Mouse (Mus musculus) limb, embryonic 11.5 days (tissue): ENCODE data around the gene Engase. TPM values are rescaled to one million over a fixed set of nuclear protein-coding genes. Genes with fewer than 3 reads are reported as not detected.

Source experiments
- ATAC-seq: fragments of 200-750 bp; cut with Nextera tagmentation; 2 replicates; pipeline ENCODE4 v1.8.0; 2017; ENCODE audit warnings: low read depth; ENCODE audit not compliant: insufficient number of reproducible peaks, low FRiP score, low TSS enrichment
- DNase-seq: peaks from one replicate; pipeline ENCODE4 v3.0.0-alpha.2; 2015; ENCODE audit warnings: low spot score
- H3K27ac ChIP-seq: fragments of 300-500 bp; sonication (generic); replicated peaks from 2 replicates; pipeline ENCODE4 v1.5.1; 2014; ENCODE audit warnings: low read depth, mild to moderate bottlenecking, low read length
- H3K27me3 ChIP-seq: fragments of 300-500 bp; sonication (generic); 2 replicates; pipeline ENCODE4 v1.6.1; 2014; ENCODE audit warnings: mild to moderate bottlenecking, low read length, mixed read lengths; ENCODE audit not compliant: control insufficient read depth, insufficient read depth
- H3K36me3 ChIP-seq: fragments of 300-500 bp; sonication (generic); 2 replicates; pipeline ENCODE4 v1.6.1; 2014; ENCODE audit warnings: mild to moderate bottlenecking, low read length, moderate library complexity, mixed read lengths; ENCODE audit not compliant: control insufficient read depth, insufficient read depth
- H3K4me1 ChIP-seq: fragments of 300-500 bp; sonication (generic); 2 replicates; pipeline ENCODE4 v1.6.1; 2014; ENCODE audit warnings: low read length, mixed read lengths; ENCODE audit not compliant: control insufficient read depth, insufficient read depth
- H3K4me2 ChIP-seq: fragments of 300-500 bp; sonication (generic); 2 replicates; pipeline ENCODE4 v1.6.1; 2014; ENCODE audit warnings: low read depth, mild to moderate bottlenecking, moderate library complexity; ENCODE audit not compliant: severe bottlenecking
- H3K4me3 ChIP-seq: fragments of 300-500 bp; sonication (generic); 2 replicates; pipeline ENCODE4 v1.5.1; 2014; ENCODE audit warnings: low read depth, low read length
- H3K9ac ChIP-seq: fragments of 300-500 bp; sonication (generic); 2 replicates; pipeline ENCODE4 v1.6.1; 2014; ENCODE audit warnings: mild to moderate bottlenecking, low read length
- H3K9me3 ChIP-seq: fragments of 300-500 bp; sonication (generic); 2 replicates; pipeline ENCODE4 v1.6.1; 2016; ENCODE audit warnings: low read length; ENCODE audit not compliant: control insufficient read depth
- WGBS: fragments of 180-500 bp; shearing (Covaris S2); extraction: QIAGEN DNeasy Blood & Tissue Kit; methylation state at CpG from one replicate; pipeline ENCODE4 v1.1.7; 2014; 5-methylcytosine and 5-hydroxymethylcytosine counted together
- polyA plus RNA-seq: library from polyadenylated mRNA; unstranded; fragments of >200 nt; fragmentation: Nextera tagmentation; extraction: Ambion mirVana; gene quantifications from 2 replicates; pipeline ENCODE4 v1.2.1, GENCODE M21; 2014

Gene Engase
- polyA plus RNA-seq, 1 experiment from 2014 or later, result 4.8 TPM

DNA sequence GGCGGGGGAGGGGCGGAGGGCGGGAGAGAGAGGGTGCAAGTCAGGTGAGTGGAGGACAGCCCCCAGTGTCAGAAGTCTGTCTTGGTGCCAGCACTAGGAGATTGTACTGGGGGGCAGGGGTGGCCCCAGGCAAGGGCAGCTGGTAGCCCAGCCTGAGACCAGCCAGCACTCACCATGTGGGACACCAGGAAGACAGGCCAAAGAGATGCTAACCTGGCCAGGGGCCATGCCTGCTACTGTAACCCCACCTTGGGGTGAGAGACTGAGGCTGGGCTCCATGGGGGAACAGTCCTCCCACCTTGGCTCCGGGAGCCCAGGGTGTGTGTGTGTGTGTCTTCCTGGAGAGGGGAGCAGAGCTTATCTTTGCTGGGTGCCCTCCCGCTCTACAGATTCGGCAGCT is 26.4 kb downstream of the Engase start:
- peaks cover 24% of the 10 kb centered on the region for H3K27me3 ChIP-seq
- ATAC-seq, result no peak
- H3K36me3 ChIP-seq, result no peaks in the 10 kb centered on the region
- no peak overlapping the region for H3K27ac ChIP-seq
- peak overlapping the region; percentile 2; the same call in 1 of the 2 replicates for H3K9ac ChIP-seq
- WGBS, result 50% methylated on average over 6 of the region's 6 CpGs
- H3K9me3 ChIP-seq, result no peaks in the 10 kb centered on the region
- no peak for DNase-seq
- 0 out of 2 replicates have a peak, but pooled peaks cover 2% of the 10 kb centered on the region for H3K4me1 ChIP-seq
- H3K4me2 ChIP-seq, result no peak overlapping the region
- no peak overlapping the region for H3K4me3 ChIP-seq

DNA sequence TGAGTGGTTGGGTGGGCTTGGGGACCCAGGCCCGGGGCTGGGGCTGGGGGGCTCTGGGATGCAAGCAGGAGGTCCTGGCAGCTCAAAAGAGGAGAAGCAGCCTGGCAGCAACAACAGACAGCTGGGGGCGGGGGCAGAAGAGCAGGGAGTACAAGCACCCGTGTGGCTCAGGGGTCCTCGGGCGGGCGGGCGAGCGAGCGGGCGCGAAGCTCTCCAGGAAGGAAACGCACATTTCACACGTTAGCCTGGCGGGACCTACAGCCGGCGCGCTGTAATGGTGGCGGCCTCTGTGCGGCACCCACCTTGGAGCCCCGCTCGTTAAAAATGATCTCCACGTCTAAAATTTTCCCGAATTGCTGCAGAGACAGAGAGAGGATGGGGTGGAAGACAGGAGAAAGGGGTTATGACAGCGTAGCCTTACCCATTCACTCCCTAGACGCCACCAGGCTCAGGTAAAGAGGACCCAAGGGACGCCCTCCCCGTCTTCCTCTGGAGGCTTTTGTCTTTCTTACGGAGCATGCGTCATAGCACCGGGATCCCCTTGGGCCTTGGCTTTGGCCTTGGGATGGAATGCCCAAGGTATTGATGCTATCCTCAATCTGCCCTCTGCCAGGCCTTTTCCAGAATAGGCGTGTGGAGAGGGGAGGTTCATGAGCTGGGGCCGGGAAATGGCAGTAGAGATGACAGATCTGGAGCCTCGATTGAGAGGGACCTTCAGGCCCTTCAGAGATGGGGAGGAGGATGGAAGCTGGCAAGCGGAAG is 27.0 kb downstream of the Engase start:
- H3K27me3 ChIP-seq, result peaks cover 24% of the 10 kb centered on the region
- 20% methylated on average over 34 of the region's 34 CpGs for WGBS
- no peaks in the 10 kb centered on the region for H3K9me3 ChIP-seq
- 0 out of 2 replicates have a peak, but pooled peaks cover 2% of the 10 kb centered on the region for H3K4me1 ChIP-seq
- H3K36me3 ChIP-seq, result no peaks in the 10 kb centered on the region
- ATAC-seq, result no peak
- H3K9ac ChIP-seq, result peak overlapping the region; percentile 2; the same call in 1 of the 2 replicates
- no peak for DNase-seq
- H3K4me3 ChIP-seq, result no peak overlapping the region
- no peak overlapping the region for H3K4me2 ChIP-seq
- no peak overlapping the region for H3K27ac ChIP-seq

- Histone ChIP-seq H3K9ac (no peak overlapping the region), H3K27ac (no peak overlapping the region), H3K4me2 (no peak overlapping the region), H3K36me3 (no peaks in the 10 kb centered on the region), H3K9me3 (no peaks in the 10 kb centered on the region), H3K27me3 (peaks cover 24% of the 10 kb centered on the region), H3K4me3 (no peak overlapping the region), H3K4me1 (0 out of 2 replicates have a peak, but pooled peaks cover 2% of the 10 kb centered on the region)
- ATAC-seq, result no peak
- DNase-seq, result no peak
- WGBS, result 77% methylated on average over 5 of the region's 5 CpGs
Measured at GRCm38 (mm10) chr11:118504180-118504454, 27.5 kb downstream of the Engase start.

DNA sequence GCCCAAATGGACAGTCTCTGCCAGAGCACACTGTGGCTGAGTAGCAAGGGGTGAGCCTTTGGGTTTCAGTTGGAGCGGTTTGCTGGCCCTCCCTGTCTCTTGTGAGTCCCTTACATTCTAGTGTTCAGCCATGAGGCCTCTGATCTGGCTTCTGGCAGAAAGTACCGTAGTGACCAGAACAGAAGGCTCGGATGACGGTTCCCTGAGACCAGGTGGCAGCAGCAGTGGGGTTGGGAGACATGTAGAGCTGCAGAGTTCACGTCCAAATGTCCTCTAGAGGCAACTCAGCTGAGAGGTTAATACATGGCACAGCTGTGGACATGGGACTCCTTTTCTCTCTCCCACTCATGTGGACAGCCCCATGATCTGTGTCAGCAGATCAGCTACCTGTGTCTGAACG is 30.5 kb downstream of the Engase start:
- ATAC-seq (no peak), DNase-seq (no peak)
- no peaks in the 10 kb centered on the region for H3K9me3 ChIP-seq
- H3K4me1 ChIP-seq, result 0 out of 2 replicates have a peak, but pooled peaks cover 2% of the 10 kb centered on the region
- no peak overlapping the region for H3K9ac ChIP-seq
- no peak overlapping the region for H3K4me3 ChIP-seq
- H3K36me3 ChIP-seq, result no peaks in the 10 kb centered on the region
- WGBS, result 78% methylated on average over 6 of the region's 6 CpGs
- no peak overlapping the region for H3K27ac ChIP-seq
- peaks cover 24% of the 10 kb centered on the region for H3K27me3 ChIP-seq
- H3K4me2 ChIP-seq, result no peak overlapping the region

DNA sequence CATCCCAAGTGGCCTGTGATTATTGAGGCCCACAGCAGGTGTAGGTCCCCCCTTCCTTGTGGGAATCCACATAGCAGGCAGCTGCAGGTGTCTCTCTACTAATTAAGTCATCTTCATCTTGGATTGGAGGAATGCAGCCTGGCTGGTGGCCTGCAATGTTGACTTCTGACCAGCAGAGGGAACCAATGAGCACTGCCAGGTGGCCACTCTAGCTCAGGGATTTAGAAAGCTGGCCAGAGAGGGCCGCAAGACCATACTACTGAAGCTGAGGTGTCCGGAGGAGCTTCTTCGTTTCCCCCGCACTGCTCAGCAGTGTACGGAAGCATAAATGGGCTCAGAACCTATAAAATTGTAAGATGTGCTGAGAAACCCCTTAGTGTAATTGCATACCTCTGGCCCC is 31.3 kb downstream of the Engase start:
- 37% methylated on average over 5 of the region's 5 CpGs for WGBS
- no peak for ATAC-seq
- peak; percentile 83 for DNase-seq

GRCm38 (mm10) chr11:118508341-118508740 is 31.7 kb downstream of the Engase start:
- WGBS, result 77% methylated on average over 7 of the region's 7 CpGs
- no peak overlapping the region for H3K4me2 ChIP-seq
- H3K9ac ChIP-seq, result no peak overlapping the region
- H3K4me3 ChIP-seq, result no peak overlapping the region
- no peak for ATAC-seq
- H3K9me3 ChIP-seq, result no peaks in the 10 kb centered on the region
- H3K27me3 ChIP-seq, result peaks cover 18% of the 10 kb centered on the region
- no peak for DNase-seq
- H3K36me3 ChIP-seq, result no peaks in the 10 kb centered on the region
- H3K4me1 ChIP-seq, result 0 out of 2 replicates have a peak, but pooled peaks cover 5% of the 10 kb centered on the region
- no peak overlapping the region for H3K27ac ChIP-seq

More for the DNA sequence above, 31.3 kb downstream of the Engase start:
- Histone ChIP-seq H3K9me3 (no peaks in the 10 kb centered on the region), H3K4me1 (0 out of 2 replicates have a peak, but pooled peaks cover 5% of the 10 kb centered on the region), H3K4me3 (no peak overlapping the region), H3K27me3 (peaks cover 22% of the 10 kb centered on the region), H3K9ac (no peak overlapping the region), H3K4me2 (no peak overlapping the region), H3K27ac (no peak overlapping the region), H3K36me3 (no peaks in the 10 kb centered on the region)

- DNase-seq (no peak), ATAC-seq (no peak)
- Histone ChIP-seq H3K27ac (no peak overlapping the region), H3K27me3 (no peaks in the 10 kb centered on the region), H3K9ac (no peak overlapping the region), H3K4me3 (no peak overlapping the region), H3K36me3 (no peaks in the 10 kb centered on the region), H3K4me2 (no peak overlapping the region), H3K9me3 (no peaks in the 10 kb centered on the region), H3K4me1 (0 out of 2 replicates have a peak, but pooled peaks cover 3% of the 10 kb centered on the region)
- 72% methylated on average over 6 of the region's 6 CpGs for WGBS
Measured at GRCm38 (mm10) chr11:118511851-118512250, 35.2 kb downstream of the Engase start.

DNA sequence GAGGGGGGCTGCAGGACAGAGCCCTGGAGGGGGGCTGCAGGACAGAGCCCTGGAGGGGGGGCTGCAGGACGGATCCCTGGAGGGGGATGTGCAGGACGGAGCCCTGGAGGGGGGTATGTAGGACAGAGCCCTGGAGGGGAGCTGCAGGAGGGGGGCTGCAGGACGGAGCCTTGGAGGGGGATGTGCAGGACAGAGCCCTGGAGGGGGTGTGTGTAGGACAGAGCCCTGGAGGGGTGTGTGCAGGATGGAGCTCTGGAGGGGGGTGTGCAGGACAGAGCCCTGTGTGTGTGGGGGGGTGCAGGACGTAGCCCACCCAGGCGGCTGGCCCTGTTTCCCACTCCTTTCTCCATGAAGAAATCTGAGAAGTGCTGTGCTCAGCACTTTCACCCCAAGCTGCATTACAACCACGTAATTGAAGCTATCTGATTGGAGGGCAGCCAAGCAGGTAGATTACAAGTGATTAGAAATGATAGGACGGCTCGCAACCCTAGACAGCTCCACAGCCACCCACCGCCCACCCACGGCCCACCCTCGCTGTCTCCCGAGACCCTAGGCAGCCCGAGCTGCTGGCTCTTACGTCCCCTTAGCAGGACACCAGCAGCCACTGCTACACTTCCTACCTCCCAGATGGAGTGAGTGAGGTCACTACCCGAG is 35.8 kb downstream of the Engase start:
- ATAC-seq, result peak; percentile 59
- H3K4me1 ChIP-seq, result 0 out of 2 replicates have a peak, but pooled peaks cover 3% of the 10 kb centered on the region
- WGBS, result 57% methylated on average over 15 of the region's 15 CpGs
- no peaks in the 10 kb centered on the region for H3K36me3 ChIP-seq
- no peak overlapping the region for H3K27ac ChIP-seq
- no peaks in the 10 kb centered on the region for H3K9me3 ChIP-seq
- no peaks in the 10 kb centered on the region for H3K27me3 ChIP-seq
- H3K9ac ChIP-seq, result no peak overlapping the region
- DNase-seq, result no peak
- no peak overlapping the region for H3K4me3 ChIP-seq
- no peak overlapping the region for H3K4me2 ChIP-seq
